In genomic region chr16:37384369-37384768, GRCm38 (mm10) we compare ENCODE assay signal across 8 mouse cellular contexts. TPM values are rescaled to one million over a fixed set of nuclear protein-coding genes. Genes with fewer than 3 reads are reported as not detected.
DNase-seq lines count a peak whose midpoint lies in the region; ATAC-seq and TF ChIP-seq lines count a peak whose summit lies in the region.

No protein-coding gene starts in this region.

- peaks cover 32% of the 10 kb centered on the region for H3K27me3 ChIP-seq in CH12.LX (replicated peaks)
- H3K27me3 ChIP-seq in midbrain, embryonic 10.5 days (ENCODE audit: low read depth, poor library complexity, severe bottlenecking) = peaks cover 39% of the 10 kb centered on the region

- H3K9ac ChIP-seq in CH12.LX (ENCODE audit: insufficient read depth, low read depth) = no peak overlapping the region

- no peak for TF ChIP-seq RAD21 in CH12.LX (IDR thresholded peaks at IDR 0.05; ENCODE audit: low read depth, low read length)

- in situ Hi-C loops in CH12.LX (cut with MboI; ENCODE audit: low pct_ligation_motif_present, low pct_unique_long_range_greater_than_20kb, low sequenced_read_pairs) = no loop called here

- peak; percentile 34 for ATAC-seq in granulocyte monocyte progenitor cell, adult 5-6 weeks (replicated peaks; ENCODE audit: poor library complexity, severe bottlenecking)

- TF ChIP-seq EP300 in CH12.LX (IDR thresholded peaks at IDR 0.05; ENCODE audit: low read length) = no peak

- intact Hi-C loops in gastrocnemius, adult 2 months (cut with DNase I) = no loop called here

- peak; percentile 33 for DNase-seq in gastrocnemius, adult 2 months
- no peak for DNase-seq in gastrocnemius, adult 8-10 months (ENCODE audit: low spot score in 2 of 2)
- DNase-seq in CH12.LX (ENCODE audit: extremely low read depth) = no peak
- DNase-seq in cerebellum, postnatal 36 days = peak; percentile 66 to 73
- peak; percentile 68 to 73 for DNase-seq in layer of hippocampus, postnatal 36 days
- DNase-seq in midbrain, embryonic 10.5 days (ENCODE audit: low spot score) = no peak
- peak; percentile 59 for DNase-seq in testis, postnatal 14 days (ENCODE audit: low spot score)

- peaks cover 5 to 11% of the 10 kb centered on the region in 2 experiments; a peak in 3 of 4 replicates for H3K4me1 ChIP-seq in CH12.LX (ENCODE audit: control insufficient read depth in 1 of 2, insufficient read depth in 2 of 2)
- H3K4me1 ChIP-seq in midbrain, embryonic 10.5 days = peaks cover 16% of the 10 kb centered on the region

- H3K79me2 ChIP-seq in CH12.LX (replicated peaks; ENCODE audit: control insufficient read depth, extremely low read depth, insufficient read depth, poor library complexity, severe bottlenecking) = no peaks in the 10 kb centered on the region

- H3K27ac ChIP-seq in gastrocnemius, adult 2 months = no peak overlapping the region
- H3K27ac ChIP-seq in CH12.LX (ENCODE audit: insufficient read depth, low read depth) = no peak overlapping the region
- peak overlapping the region; percentile 78 for H3K27ac ChIP-seq in midbrain, embryonic 10.5 days (replicated peaks)

- WGBS in midbrain, embryonic 10.5 days = 0% methylated on average over 28 of the region's 30 CpGs

- H3K4me2 ChIP-seq in CH12.LX (ENCODE audit: insufficient read depth, low read depth, poor library complexity, severe bottlenecking) = peak overlapping the region; percentile 70

- no peak for TF ChIP-seq CTCF in gastrocnemius, adult 2 months (IDR thresholded peaks at IDR 0.05)
- no peak for TF ChIP-seq CTCF in CH12.LX (conservative IDR thresholded peaks at IDR 0.05 in 1 of 2, IDR thresholded peaks at IDR 0.05 in 1 of 2; ENCODE audit: low read depth in 2 of 2, low read length in 2 of 2)

- H3K4me3 ChIP-seq in gastrocnemius, adult 2 months = peak overlapping the region; percentile 72
- H3K4me3 ChIP-seq in CH12.LX (replicated peaks in 1 of 3; ENCODE audit: low read depth in 2 of 3, low read length in 2 of 3, poor library complexity in 1 of 3) = peak overlapping the region in 2 of 3 experiments; percentile 54 to 59
- H3K4me3 ChIP-seq in midbrain, embryonic 10.5 days = peak overlapping the region; percentile 80

- H3K9me3 ChIP-seq in CH12.LX (replicated peaks; ENCODE audit: low read length) = no peaks in the 10 kb centered on the region
- H3K9me3 ChIP-seq in midbrain, embryonic 10.5 days (replicated peaks) = no peaks in the 10 kb centered on the region

- H3K36me3 ChIP-seq in CH12.LX (replicated peaks in 1 of 2; ENCODE audit: control insufficient read depth in 1 of 2, insufficient read depth in 1 of 2, low read length in 1 of 2) = no peaks in the 10 kb centered on the region
- no peaks in the 10 kb centered on the region for H3K36me3 ChIP-seq in midbrain, embryonic 10.5 days

- TF ChIP-seq POLR2A in CH12.LX (IDR thresholded peaks at IDR 0.05; ENCODE audit: low read depth, low read length) = no peak

- dilution Hi-C loops in CH12.LX (cut with MboI; ENCODE audit: extremely low pct_ligation_motif_present, extremely low pct_unique_long_range_greater_than_20kb, low sequenced_read_pairs) = no loop called here

TF ChIP-seq in CH12.LX, 34 proteins besides CTCF, POLR2A, EP300 and RAD21:
- TF ChIP-seq TBP (conservative IDR thresholded peaks at IDR 0.05; ENCODE audit: low read depth, low read length) (no peak), MAX (IDR thresholded peaks at IDR 0.05; ENCODE audit: low read length) (0 out of 2 replicates have a peak, but pooled peaks have one; percentile 33), PAX5 (IDR thresholded peaks at IDR 0.05; ENCODE audit: low read length) (no peak), E2F4 (IDR thresholded peaks at IDR 0.05; ENCODE audit: insufficient replicate concordance, low read depth, low read length) (no peak), KAT2A (IDR thresholded peaks at IDR 0.05; ENCODE audit: insufficient replicate concordance, low read length) (no peak), ZNF384 (IDR thresholded peaks at IDR 0.05; ENCODE audit: low read depth, low read length) (no peak), BHLHE40 (IDR thresholded peaks at IDR 0.05; ENCODE audit: low read depth, low read length) (no peak), MAFK (IDR thresholded peaks at IDR 0.05; ENCODE audit: insufficient replicate concordance, low read length) (no peak), TCF12 (IDR thresholded peaks at IDR 0.05; ENCODE audit: low read depth, low read length) (peak; percentile 53; the same call in 1 of the 2 replicates), NELFE (IDR thresholded peaks at IDR 0.05; ENCODE audit: low read depth, low read length) (no peak), NRF1 (IDR thresholded peaks at IDR 0.05; ENCODE audit: low read depth, low read length) (peak; percentile 37; the same call in 1 of the 2 replicates), ELF1 (IDR thresholded peaks at IDR 0.05; ENCODE audit: low read depth, low read length) (no peak), HCFC1 (IDR thresholded peaks at IDR 0.05; ENCODE audit: low read depth, low read length) (no peak), SIN3A (IDR thresholded peaks at IDR 0.05; ENCODE audit: low read length) (no peak), CHD1 (IDR thresholded peaks at IDR 0.05; ENCODE audit: low read depth, low read length) (no peak), GABPA (IDR thresholded peaks at IDR 0.05; ENCODE audit: insufficient replicate concordance, low read depth, low read length) (no peak), JUND (conservative IDR thresholded peaks at IDR 0.05; ENCODE audit: low read depth, low read length) (no peak), MYC (IDR thresholded peaks at IDR 0.05; ENCODE audit: low read depth, low read length) (no peak)
TF ChIP-seq in CH12.LX: peak in this region for 3.

RNA-seq across cellular contexts. Expression of gene Stxbp5l, which starts 0.4 kb away (rescaled TPM):
- total RNA-seq in gastrocnemius, adult 2 months (2021) = under 1 TPM; 0.06 to 0.08 TPM
- total RNA-seq in gastrocnemius, adult 8-10 months (2022) = under 1 TPM in 2 of 4 experiments, not detected in 2; 0.10 to 0.11 TPM
- 0.04 and 0.13 TPM in 2 replicates for total RNA-seq in CH12.LX (2012; rRNA removed)
- 0.18 and 0.24 TPM in 2 replicates for total RNA-seq in CH12.LX (2014; rRNA removed)
- 0.09 TPM in 1 of 2 replicates, not detected in the other for polyA plus RNA-seq in CH12.LX (2012; ENCODE audit: insufficient read length, low read depth)
- not detected in 2 replicates for total RNA-seq in granulocyte monocyte progenitor cell, adult 5-6 weeks (2014; fragmentation: Nextera tagmentation)
- not detected in 2 replicates for total RNA-seq in granulocyte monocyte progenitor cell, adult 5-6 weeks (2017)
- total RNA-seq in layer of hippocampus, postnatal 36 days (2021) = 100 to 1,000 TPM; 131 to 133 TPM
- 3.3 and 4.8 TPM in 2 replicates for polyA plus RNA-seq in midbrain, embryonic 10.5 days (2016; fragmentation: Nextera tagmentation; extraction: Ambion mirVana)

Comparison
In these comparisons a context has a peak if more than half of its experiments do, and no peak if none do; other contexts are left out.
1. DNase-seq: peak in gastrocnemius, adult 2 months (single experiment), cerebellum, postnatal 36 days (2 of 2), layer of hippocampus, postnatal 36 days (2 of 2) and testis, postnatal 14 days (single experiment); none in gastrocnemius, adult 8-10 months (0 of 2), CH12.LX (single experiment) and midbrain, embryonic 10.5 days (single experiment).
2. RNA of gene Stxbp5l, which starts 0.4 kb away (total RNA-seq): 131 to 133 TPM in layer of hippocampus, postnatal 36 days; 0.04 to 0.24 TPM in CH12.LX, 0.10 to 0.11 TPM in gastrocnemius, adult 8-10 months, 0.06 to 0.08 TPM in gastrocnemius, adult 2 months and not detected in granulocyte monocyte progenitor cell, adult 5-6 weeks; every median in the first group is over 100 times any median in the second.
3. Peak in every context shown above with its lines, with median percentiles within 50 percentile points of each other: H3K4me3 ChIP-seq.